Mouse (Mus musculus) limb, embryonic 11.5 days (tissue): ENCODE measurements at regions not wholly inside any gene's neighbourhood (a gene's known extent, or its start where the extent isn't known, plus 50 kb on each side); places are given as distances from the start of the nearest gene placed in this dataset.
"Not testable (repeated sequence)": the region's sequence is repeated elsewhere in the genome, so short reads cannot be mapped to it uniquely, and the experiment has no call there.

Source experiments
- ATAC-seq: fragments of 200-750 bp; cut with Nextera tagmentation; 2 replicates; pipeline ENCODE4 v1.8.0; 2017; ENCODE audit warnings: low read depth; ENCODE audit not compliant: insufficient number of reproducible peaks, low FRiP score, low TSS enrichment
- DNase-seq: peaks from one replicate; pipeline ENCODE4 v3.0.0-alpha.2; 2015; ENCODE audit warnings: low spot score
- H3K27ac ChIP-seq: fragments of 300-500 bp; sonication (generic); replicated peaks from 2 replicates; pipeline ENCODE4 v1.5.1; 2014; ENCODE audit warnings: low read depth, mild to moderate bottlenecking, low read length
- H3K27me3 ChIP-seq: fragments of 300-500 bp; sonication (generic); 2 replicates; pipeline ENCODE4 v1.6.1; 2014; ENCODE audit warnings: mild to moderate bottlenecking, low read length, mixed read lengths; ENCODE audit not compliant: control insufficient read depth, insufficient read depth
- H3K36me3 ChIP-seq: fragments of 300-500 bp; sonication (generic); 2 replicates; pipeline ENCODE4 v1.6.1; 2014; ENCODE audit warnings: mild to moderate bottlenecking, low read length, moderate library complexity, mixed read lengths; ENCODE audit not compliant: control insufficient read depth, insufficient read depth
- H3K4me1 ChIP-seq: fragments of 300-500 bp; sonication (generic); 2 replicates; pipeline ENCODE4 v1.6.1; 2014; ENCODE audit warnings: low read length, mixed read lengths; ENCODE audit not compliant: control insufficient read depth, insufficient read depth
- H3K4me2 ChIP-seq: fragments of 300-500 bp; sonication (generic); 2 replicates; pipeline ENCODE4 v1.6.1; 2014; ENCODE audit warnings: low read depth, mild to moderate bottlenecking, moderate library complexity; ENCODE audit not compliant: severe bottlenecking
- H3K4me3 ChIP-seq: fragments of 300-500 bp; sonication (generic); 2 replicates; pipeline ENCODE4 v1.5.1; 2014; ENCODE audit warnings: low read depth, low read length
- H3K9ac ChIP-seq: fragments of 300-500 bp; sonication (generic); 2 replicates; pipeline ENCODE4 v1.6.1; 2014; ENCODE audit warnings: mild to moderate bottlenecking, low read length
- H3K9me3 ChIP-seq: fragments of 300-500 bp; sonication (generic); 2 replicates; pipeline ENCODE4 v1.6.1; 2016; ENCODE audit warnings: low read length; ENCODE audit not compliant: control insufficient read depth
- whole genome bisulfite sequencing: fragments of 180-500 bp; shearing (Covaris S2); extraction: QIAGEN DNeasy Blood & Tissue Kit; methylation state at CpG from one replicate; pipeline ENCODE4 v1.1.7; 2014; 5-methylcytosine and 5-hydroxymethylcytosine counted together

DNA sequence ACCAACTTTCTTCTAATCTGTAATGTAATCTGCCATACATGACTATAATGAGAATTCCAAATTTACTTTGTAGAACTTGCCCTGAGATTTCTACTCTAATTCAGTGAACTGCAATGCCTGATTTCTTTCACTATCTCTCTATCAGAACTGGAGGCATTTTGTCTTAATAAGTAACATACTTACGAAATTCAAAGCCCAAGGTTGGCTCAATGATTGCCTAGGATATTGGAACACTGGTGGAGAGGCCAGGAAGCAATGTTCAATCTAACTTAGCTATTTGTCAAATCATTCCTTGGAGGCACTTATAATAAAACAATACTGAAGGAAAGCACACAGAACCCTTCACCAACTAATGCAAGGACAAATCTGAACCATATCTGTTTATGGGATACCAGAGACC is 162.9 kb upstream of the Trim24 start:
- 83% methylated on average over 1 of the region's 1 CpGs for WGBS
- not testable (repeated sequence) for DNase-seq

DNA sequence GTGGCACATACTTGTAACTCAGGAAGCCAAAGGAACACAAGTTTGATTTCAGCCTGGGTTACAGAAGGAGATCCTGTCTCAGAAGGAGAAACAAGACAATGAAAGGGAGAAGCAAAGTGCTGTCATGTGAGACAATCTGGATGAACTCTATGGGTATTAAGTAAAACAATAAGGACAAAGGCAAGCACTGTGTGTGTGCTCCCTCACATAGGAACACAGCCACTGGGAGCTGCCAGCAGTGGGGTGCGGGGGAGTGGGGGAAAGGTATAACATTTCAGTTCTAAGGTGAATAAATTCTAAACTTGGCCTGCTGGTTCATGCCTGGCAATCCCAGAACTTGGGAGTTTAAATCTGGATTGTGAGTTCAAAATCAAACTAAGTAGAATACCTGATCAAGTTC is 158.8 kb upstream of the Trim24 start:
- Histone ChIP-seq H3K4me3 (no peak overlapping the region), H3K4me1 (no peaks in the 10 kb centered on the region), H3K27me3 (no peaks in the 10 kb centered on the region), H3K27ac (no peak overlapping the region), H3K9me3 (0 out of 2 replicates have a peak, but pooled peaks cover 2% of the 10 kb centered on the region), H3K4me2 (no peak overlapping the region), H3K36me3 (no peaks in the 10 kb centered on the region), H3K9ac (no peak overlapping the region)
- no peak for ATAC-seq
- no peak for DNase-seq
- WGBS, result 86% methylated on average over 1 of the region's 1 CpGs

More for the DNA sequence above, 162.9 kb upstream of the Trim24 start:
- not testable (repeated sequence) for H3K36me3 ChIP-seq, H3K9me3 ChIP-seq, ATAC-seq, H3K27ac ChIP-seq, H3K27me3 ChIP-seq, H3K4me1 ChIP-seq, H3K4me2 ChIP-seq, H3K9ac ChIP-seq, H3K4me3 ChIP-seq

DNA sequence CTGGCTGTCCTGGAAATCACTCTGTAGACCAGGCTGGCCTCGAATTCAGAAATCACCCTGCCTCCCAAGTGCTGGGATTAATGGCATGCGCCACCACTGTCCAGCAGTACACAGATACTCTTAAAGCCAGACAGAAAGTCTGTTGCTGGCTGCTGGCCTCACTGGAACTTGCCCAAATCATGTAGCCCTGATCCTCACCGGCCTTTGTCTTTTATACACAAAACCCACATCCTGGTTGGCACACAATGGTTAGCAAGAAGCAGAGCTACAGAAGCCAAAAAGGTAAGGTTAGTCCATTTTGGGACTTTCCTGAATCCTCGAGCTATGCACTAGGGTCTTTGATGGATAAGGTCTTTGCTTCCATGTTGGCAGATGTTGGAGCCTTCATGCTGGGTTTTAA is 157.2 kb upstream of the Trim24 start:
- Histone ChIP-seq H3K36me3 (no peaks in the 10 kb centered on the region), H3K4me3 (no peak overlapping the region), H3K4me1 (no peaks in the 10 kb centered on the region), H3K4me2 (no peak overlapping the region), H3K27me3 (no peaks in the 10 kb centered on the region), H3K9ac (no peak overlapping the region), H3K27ac (no peak overlapping the region), H3K9me3 (no peaks in the 10 kb centered on the region)
- WGBS, result 80% methylated on average over 4 of the region's 4 CpGs
- DNase-seq, result no peak
- ATAC-seq, result no peak

DNA sequence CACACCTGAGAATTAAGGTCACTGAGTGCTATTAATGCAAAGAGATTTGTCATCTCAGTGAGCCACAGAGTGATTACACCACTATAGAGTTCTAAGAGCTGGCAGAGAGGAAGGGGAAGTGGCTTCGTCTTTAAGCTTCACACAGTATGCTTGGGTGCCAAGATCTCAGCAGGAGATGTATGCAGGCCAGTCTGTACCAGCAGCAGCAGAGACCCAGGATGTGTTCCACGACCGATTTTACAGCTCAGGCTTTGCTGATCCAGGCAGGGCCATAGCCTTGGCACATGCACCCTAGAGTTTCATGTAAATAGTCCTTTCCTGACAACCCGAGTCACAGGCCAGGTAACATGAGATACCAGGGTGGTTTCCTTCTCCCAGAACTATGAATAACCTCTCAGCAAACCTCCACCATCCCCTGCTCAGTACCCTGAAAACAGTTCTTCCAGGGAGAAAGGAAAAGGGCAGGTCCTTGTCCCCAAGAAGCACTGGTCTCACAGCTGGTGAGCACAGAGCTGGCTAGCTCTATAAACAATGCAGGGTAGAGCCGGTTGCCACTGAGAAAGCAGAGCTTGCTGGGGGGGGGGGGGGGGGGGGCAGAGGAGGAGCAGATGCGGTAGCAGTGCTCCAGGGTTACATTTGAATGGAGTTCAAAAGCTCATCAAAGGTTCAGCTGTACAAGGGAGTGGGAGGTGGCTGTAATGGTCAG is 156.2 kb upstream of the Trim24 start:
- Histone ChIP-seq H3K9ac (no peak overlapping the region), H3K27me3 (no peaks in the 10 kb centered on the region), H3K27ac (no peak overlapping the region), H3K4me3 (no peak overlapping the region), H3K9me3 (no peaks in the 10 kb centered on the region), H3K4me2 (no peak overlapping the region), H3K36me3 (no peaks in the 10 kb centered on the region), H3K4me1 (no peaks in the 10 kb centered on the region)
- no peak for ATAC-seq
- no peak for DNase-seq
- 28% methylated on average over 6 of the region's 6 CpGs for WGBS

DNA sequence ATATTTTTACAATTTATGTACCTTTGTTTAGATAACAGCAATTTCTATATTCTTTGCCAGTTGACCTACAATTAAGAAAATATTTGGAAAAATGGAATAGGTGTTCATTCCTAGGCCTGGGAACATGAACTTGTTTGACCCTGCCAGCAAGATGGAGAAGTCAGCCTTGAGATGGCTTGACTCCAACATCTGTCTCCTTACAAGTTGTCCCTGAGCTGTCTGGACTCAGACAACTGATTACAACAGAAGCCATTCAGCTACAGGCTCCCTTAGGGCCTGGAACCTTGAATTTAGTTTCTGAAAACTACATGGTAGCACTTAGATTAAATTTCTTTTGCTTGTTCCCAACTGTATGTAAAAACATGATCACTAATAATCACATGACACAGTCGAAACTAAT is 148.9 kb upstream of the Trim24 start:
- no peaks in the 10 kb centered on the region for H3K9me3 ChIP-seq
- 74% methylated on average over 1 of the region's 1 CpGs for WGBS
- no peaks in the 10 kb centered on the region for H3K4me1 ChIP-seq
- H3K4me3 ChIP-seq, result no peak overlapping the region
- no peak overlapping the region for H3K27ac ChIP-seq
- DNase-seq (no peak), ATAC-seq (no peak)
- H3K27me3 ChIP-seq, result no peaks in the 10 kb centered on the region
- no peak overlapping the region for H3K4me2 ChIP-seq
- no peaks in the 10 kb centered on the region for H3K36me3 ChIP-seq
- H3K9ac ChIP-seq, result no peak overlapping the region

DNA sequence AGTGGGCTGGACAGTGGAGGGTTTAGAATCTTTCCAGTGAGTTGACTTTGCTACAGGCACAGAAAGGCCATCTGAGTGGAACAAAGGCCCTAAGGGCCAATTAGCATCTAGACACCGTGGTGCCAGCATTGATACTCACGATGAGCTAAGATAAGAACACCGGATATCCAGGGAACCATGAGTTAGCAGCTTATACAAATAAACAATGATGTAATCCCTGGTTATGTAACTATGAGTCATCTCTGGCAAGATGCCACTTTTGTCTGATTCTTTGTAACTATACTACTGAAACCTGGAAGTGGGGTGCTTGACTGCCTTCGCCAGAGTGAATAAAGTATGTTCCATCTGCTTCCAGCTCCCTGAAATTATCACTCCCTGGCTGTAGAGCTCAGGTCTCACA is 147.3 kb upstream of the Trim24 start:
- 91% methylated on average over 4 of the region's 4 CpGs for WGBS
- ATAC-seq (no peak), DNase-seq (no peak)
- Histone ChIP-seq H3K4me2 (no peak overlapping the region), H3K27me3 (no peaks in the 10 kb centered on the region), H3K4me1 (no peaks in the 10 kb centered on the region), H3K4me3 (no peak overlapping the region), H3K36me3 (no peaks in the 10 kb centered on the region), H3K9ac (no peak overlapping the region), H3K9me3 (no peaks in the 10 kb centered on the region), H3K27ac (no peak overlapping the region)

DNA sequence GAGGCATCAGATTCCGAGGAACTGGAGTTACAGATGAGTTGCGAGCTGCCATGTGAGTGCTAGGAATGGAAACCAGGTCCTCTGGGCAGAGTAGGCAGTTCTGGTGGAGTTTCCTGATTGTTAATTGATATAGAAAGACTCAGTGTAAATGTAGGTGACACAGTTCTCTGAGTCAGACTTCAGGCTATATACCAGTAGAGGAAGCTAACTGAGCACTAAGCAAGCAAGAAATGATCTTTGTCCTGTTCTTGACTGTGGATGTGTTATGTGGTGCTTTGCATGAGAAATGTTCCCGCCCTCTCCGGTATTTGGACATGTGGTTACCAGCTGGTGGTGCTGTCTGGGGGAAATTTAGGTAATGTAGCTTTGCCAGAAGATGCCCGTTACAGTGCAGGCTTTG is 146.4 kb upstream of the Trim24 start:
- 87% methylated on average over 5 of the region's 5 CpGs for WGBS
- H3K4me2 ChIP-seq, result no peak overlapping the region
- no peaks in the 10 kb centered on the region for H3K27me3 ChIP-seq
- no peaks in the 10 kb centered on the region for H3K36me3 ChIP-seq
- H3K9me3 ChIP-seq, result no peaks in the 10 kb centered on the region
- H3K4me1 ChIP-seq, result no peaks in the 10 kb centered on the region
- ATAC-seq (no peak), DNase-seq (no peak)
- no peak overlapping the region for H3K27ac ChIP-seq
- H3K9ac ChIP-seq, result no peak overlapping the region
- H3K4me3 ChIP-seq, result no peak overlapping the region

DNA sequence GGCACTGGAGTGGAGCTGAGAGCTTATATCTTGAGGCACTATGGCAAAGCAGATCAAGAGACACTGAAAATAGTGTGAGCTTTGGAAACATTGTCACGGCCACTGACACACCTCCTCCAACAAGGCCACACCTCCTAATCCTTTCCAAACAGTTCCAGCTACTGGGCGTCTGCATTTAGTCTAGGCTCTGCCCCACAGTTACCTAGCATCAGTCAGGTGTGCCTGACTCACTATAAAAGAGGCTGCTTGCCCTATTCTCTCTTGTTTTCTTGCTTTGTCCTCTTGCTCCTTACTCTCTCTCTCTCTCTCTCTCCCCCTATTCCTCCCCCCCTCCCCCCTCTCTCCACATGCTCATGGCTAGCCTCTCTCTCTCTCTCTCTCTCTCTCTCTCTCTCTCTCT is 142.0 kb upstream of the Trim24 start:
- no peak for ATAC-seq
- Histone ChIP-seq H3K27me3 (no peaks in the 10 kb centered on the region), H3K9me3 (no peaks in the 10 kb centered on the region), H3K9ac (no peak overlapping the region), H3K36me3 (no peaks in the 10 kb centered on the region), H3K4me1 (peaks cover 5% of the 10 kb centered on the region; the same call in 1 of the 2 replicates), H3K27ac (no peak overlapping the region), H3K4me3 (no peak overlapping the region), H3K4me2 (no peak overlapping the region)
- no peak for DNase-seq
- WGBS, result 86% methylated on average over 2 of the region's 2 CpGs

DNA sequence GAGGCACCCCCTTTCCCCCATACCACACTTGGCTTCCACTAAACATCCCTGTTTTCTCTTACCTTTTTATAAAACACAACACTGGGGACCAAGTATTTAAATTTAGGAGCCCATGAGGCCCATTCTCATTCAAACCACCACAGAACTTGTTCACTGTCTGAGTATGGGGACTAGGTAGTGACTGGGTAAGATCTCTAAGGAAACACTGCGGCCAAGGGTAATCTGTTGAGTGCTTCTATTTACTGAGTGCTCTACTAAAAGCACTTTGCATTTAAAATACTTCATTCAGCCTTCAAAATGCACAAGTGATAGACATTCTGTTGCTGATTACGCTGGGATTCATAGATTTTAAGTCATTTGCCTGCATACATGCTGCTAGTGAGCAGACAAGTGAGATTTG is 141.4 kb upstream of the Trim24 start:
- ATAC-seq, result no peak
- no peaks in the 10 kb centered on the region for H3K27me3 ChIP-seq
- H3K4me2 ChIP-seq, result no peak overlapping the region
- no peak overlapping the region for H3K9ac ChIP-seq
- peaks cover 5% of the 10 kb centered on the region; the same call in 1 of the 2 replicates for H3K4me1 ChIP-seq
- H3K9me3 ChIP-seq, result no peaks in the 10 kb centered on the region
- 88% methylated on average over 2 of the region's 2 CpGs for WGBS
- no peak for DNase-seq
- H3K36me3 ChIP-seq, result no peaks in the 10 kb centered on the region
- no peak overlapping the region for H3K4me3 ChIP-seq
- no peak overlapping the region for H3K27ac ChIP-seq
